Mouse (Mus musculus) testis, adult 2 months (tissue): ENCODE data around the gene Mapk12. TPM values are rescaled to one million over a fixed set of nuclear protein-coding genes. Genes with fewer than 3 reads are reported as not detected.

Source experiments
- H3K27ac ChIP-seq: fragments of 200-500 bp; 2 replicates; pipeline ENCODE4 v1.5.1; 2012; ENCODE audit warnings: low read depth, low read length; ENCODE audit not compliant: control insufficient read depth, insufficient read depth
- H3K27me3 ChIP-seq: fragments of 200-500 bp; 2 replicates; pipeline ENCODE4 v1.6.1; 2012; ENCODE audit warnings: mild to moderate bottlenecking, low read length, moderate library complexity; ENCODE audit not compliant: control insufficient read depth, insufficient read depth
- H3K36me3 ChIP-seq: fragments of 200-500 bp; 2 replicates; pipeline ENCODE4 v1.6.1; 2012; ENCODE audit warnings: mild to moderate bottlenecking, low read length; ENCODE audit not compliant: control insufficient read depth, insufficient read depth
- H3K4me1 ChIP-seq: fragments of 200-500 bp; 2 replicates; pipeline ENCODE4 v1.6.1; 2012; ENCODE audit warnings: low read length; ENCODE audit not compliant: control insufficient read depth, insufficient read depth
- H3K4me3 ChIP-seq: fragments of 200-500 bp; 2 replicates; pipeline ENCODE4 v1.5.1; 2012; ENCODE audit warnings: low read depth, mild to moderate bottlenecking, low read length, moderate library complexity, mixed read lengths; ENCODE audit not compliant: control insufficient read depth
- CTCF ChIP-seq: fragments of 200-500 bp; IDR thresholded peaks from 2 replicates; pipeline ENCODE4 v1.5.1; 2012; ENCODE audit warnings: low read depth, mild to moderate bottlenecking, inconsistent platforms, low read length, moderate library complexity; ENCODE audit not compliant: control insufficient read depth, insufficient read depth, insufficient replicate concordance
- POLR2A ChIP-seq: fragments of 200-500 bp; IDR thresholded peaks from 2 replicates; pipeline ENCODE4 v1.6.1; 2012; ENCODE audit warnings: low read depth, mild to moderate bottlenecking, inconsistent platforms, low read length, moderate library complexity; ENCODE audit not compliant: control insufficient read depth
- polyA plus RNA-seq: library from polyadenylated mRNA; depleted of rRNA; stranded (reverse); fragments of >200 nt; gene quantifications from 2 replicates; pipeline ENCODE4 v1.2.3, GENCODE M21; 2012

Mapk12 gene
- polyA plus RNA-seq, 1 experiment, result 1.0 TPM

- TF ChIP-seq CTCF (no peak), POLR2A (no peak)
- Histone ChIP-seq H3K4me1 (peaks cover 57% of the 10 kb centered on the region), H3K27me3 (no peaks in the 10 kb centered on the region; the same call in 1 of the 2 replicates), H3K4me3 (peak overlapping the region; percentile 83), H3K36me3 (no peaks in the 10 kb centered on the region), H3K27ac (no peak overlapping the region)
These were observed 34.4 kb upstream of the Mapk12 start for GRCm38 (mm10) chr15:89174889-89175339.

GRCm38 (mm10) chr15:89173906-89174214, 33.4 kb upstream of the Mapk12 start:
- Histone ChIP-seq H3K4me1 (peaks cover 55% of the 10 kb centered on the region), H3K36me3 (no peaks in the 10 kb centered on the region), H3K4me3 (peak overlapping the region; percentile 83), H3K27me3 (no peaks in the 10 kb centered on the region; the same call in 1 of the 2 replicates), H3K27ac (no peak overlapping the region)
- TF ChIP-seq CTCF (no peak), POLR2A (peak; percentile 27; the same call in 1 of the 2 replicates)

- Histone ChIP-seq H3K4me1 (peaks cover 49% of the 10 kb centered on the region), H3K27me3 (no peaks in the 10 kb centered on the region; the same call in 1 of the 2 replicates), H3K27ac (no peak overlapping the region), H3K4me3 (peak overlapping the region; percentile 83), H3K36me3 (no peaks in the 10 kb centered on the region)
- TF ChIP-seq POLR2A, result no peak
- TF ChIP-seq CTCF, result no peak
These were observed 32.8 kb upstream of the Mapk12 start for GRCm38 (mm10) chr15:89173024-89173905.

GRCm38 (mm10) chr15:89172276-89172935, 31.9 kb upstream of the Mapk12 start:
- no peak for TF ChIP-seq POLR2A
- no peak for TF ChIP-seq CTCF
- H3K27ac ChIP-seq, result no peak overlapping the region; the same call in 1 of the 2 replicates
- H3K36me3 ChIP-seq, result no peaks in the 10 kb centered on the region
- peak overlapping the region; percentile 83 for H3K4me3 ChIP-seq
- peaks cover 48% of the 10 kb centered on the region for H3K4me1 ChIP-seq
- no peaks in the 10 kb centered on the region; the same call in 1 of the 2 replicates for H3K27me3 ChIP-seq

- H3K27ac ChIP-seq, result no peak overlapping the region
- H3K4me3 ChIP-seq, result peak overlapping the region; percentile 83
- H3K36me3 ChIP-seq, result no peaks in the 10 kb centered on the region
- H3K27me3 ChIP-seq, result no peaks in the 10 kb centered on the region; the same call in 1 of the 2 replicates
- H3K4me1 ChIP-seq, result peaks cover 44% of the 10 kb centered on the region
- TF ChIP-seq CTCF, result no peak
- TF ChIP-seq POLR2A, result no peak
These were observed 31.1 kb upstream of the Mapk12 start for GRCm38 (mm10) chr15:89171526-89172051.

GRCm38 (mm10) chr15:89170102-89170501, 29.6 kb upstream of the Mapk12 start:
- no peak for TF ChIP-seq CTCF
- TF ChIP-seq POLR2A, result no peak
- Histone ChIP-seq H3K4me1 (peaks cover 43% of the 10 kb centered on the region), H3K36me3 (no peaks in the 10 kb centered on the region), H3K27ac (no peak overlapping the region), H3K27me3 (no peaks in the 10 kb centered on the region; the same call in 1 of the 2 replicates), H3K4me3 (no peak overlapping the region)

- H3K4me3 ChIP-seq, result no peak overlapping the region
- no peak overlapping the region for H3K27ac ChIP-seq
These were observed 28.9 kb upstream of the Mapk12 start for GRCm38 (mm10) chr15:89169431-89169830.

More at GRCm38 (mm10) chr15:89169431-89169830, 28.9 kb upstream of the Mapk12 start:
- Histone ChIP-seq H3K4me1 (peaks cover 39% of the 10 kb centered on the region), H3K27me3 (no peaks in the 10 kb centered on the region; the same call in 1 of the 2 replicates), H3K36me3 (no peaks in the 10 kb centered on the region)
- TF ChIP-seq POLR2A (no peak), CTCF (no peak)
